Mouse (Mus musculus): ENCODE results near the gene Ebf1.

Gene Ebf1

DNA sequence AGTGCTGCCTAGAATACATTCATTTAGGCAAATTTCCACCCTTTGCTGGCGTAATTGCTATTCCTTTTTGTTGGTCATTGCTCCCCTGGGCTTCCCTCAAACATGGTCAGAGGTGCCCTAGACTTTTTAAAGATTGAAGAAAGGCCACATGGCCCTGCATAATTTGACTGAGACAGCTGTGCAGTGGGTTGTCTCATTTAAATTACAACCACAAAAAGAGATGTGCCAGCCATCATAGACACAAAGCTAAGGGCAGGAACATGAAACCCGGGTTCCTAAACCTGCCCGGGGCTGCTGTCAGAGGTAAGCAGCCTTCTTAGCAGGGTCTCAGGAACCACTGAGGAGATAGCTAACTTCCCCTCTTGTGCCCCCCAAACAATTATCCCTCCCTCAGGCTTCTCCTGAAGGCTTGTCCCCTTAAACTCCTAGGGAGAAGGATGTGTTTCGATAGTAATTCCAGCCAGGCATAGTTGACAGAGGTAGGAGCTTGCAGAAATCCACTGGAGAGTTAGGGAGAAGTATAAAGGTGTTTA is 46.6 kb downstream of the Ebf1 start:
- DNase-seq: no peak

DNA sequence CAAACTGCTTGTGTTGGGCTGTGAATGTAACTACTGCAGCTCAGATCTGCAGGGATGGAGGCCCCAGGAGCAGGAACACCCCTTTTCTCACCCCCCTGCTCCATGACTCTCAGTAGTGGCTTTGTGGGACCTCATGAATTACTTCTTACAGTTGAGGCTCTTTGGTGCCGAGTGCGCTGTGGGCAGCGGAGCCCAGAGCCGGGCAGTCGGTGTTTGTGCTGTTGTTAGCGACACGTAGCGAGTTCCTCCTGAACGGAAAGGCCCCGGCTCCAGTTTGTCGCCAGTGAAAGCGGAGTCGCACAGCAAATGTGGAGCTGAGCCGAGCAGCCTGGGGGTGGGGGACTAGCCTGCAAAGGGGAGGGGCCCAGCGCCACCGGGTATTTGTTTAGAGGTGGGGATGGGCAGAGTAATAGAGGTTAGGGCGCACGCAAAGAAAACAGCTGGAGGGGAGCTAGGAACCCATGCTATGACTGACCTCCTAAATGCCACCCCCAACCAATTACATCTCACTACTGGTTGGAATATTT is 48.1 kb downstream of the Ebf1 start:
- peak; percentile 25 to 35 for DNase-seq

- DNase-seq: no peak
Measured at GRCm38 (mm10) chr11:44665741-44666531, 48.8 kb downstream of the Ebf1 start.

DNA sequence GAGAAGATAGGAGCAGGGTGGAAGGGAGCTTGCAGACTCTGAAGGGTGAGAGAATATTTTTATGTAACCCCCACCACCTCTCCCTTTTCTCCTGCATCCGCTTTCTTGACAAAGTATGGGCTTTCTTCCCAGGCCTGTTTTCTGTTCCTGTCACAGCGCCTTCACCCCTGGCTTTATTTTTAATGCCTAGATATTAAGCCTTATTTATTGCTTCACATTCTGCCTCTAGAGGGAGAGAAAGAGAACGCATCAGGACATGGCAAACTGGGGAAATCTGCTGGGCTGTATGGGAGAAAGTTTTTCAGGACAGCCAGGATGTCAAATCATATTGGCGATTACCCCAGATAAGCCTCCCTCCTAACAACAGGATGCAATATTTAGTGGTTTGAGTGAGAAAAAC is 49.6 kb downstream of the Ebf1 start:
- no peak for DNase-seq

GRCm38 (mm10) chr11:44681306-44681705 is 64.2 kb downstream of the Ebf1 start:
- no peak for DNase-seq

DNA sequence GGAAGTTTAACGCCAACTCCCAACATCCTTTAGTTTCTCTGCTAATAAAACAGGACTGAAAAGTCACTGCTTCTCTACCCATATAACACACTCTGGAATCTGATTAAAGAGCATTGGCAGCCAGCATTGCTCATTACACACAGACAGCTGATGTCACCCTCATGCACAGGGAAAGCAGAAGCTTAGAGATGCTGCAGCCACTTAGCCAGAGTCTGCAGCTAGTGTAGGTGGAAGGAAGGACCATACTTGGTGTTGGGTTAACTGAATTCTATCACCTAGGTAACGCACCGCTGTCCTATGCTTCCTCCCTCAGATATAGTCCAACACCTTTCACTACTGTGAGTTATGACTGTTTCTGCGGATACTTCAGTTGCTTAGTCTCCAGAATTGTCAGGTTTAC is 64.9 kb downstream of the Ebf1 start:
- DNase-seq: no peak

DNA sequence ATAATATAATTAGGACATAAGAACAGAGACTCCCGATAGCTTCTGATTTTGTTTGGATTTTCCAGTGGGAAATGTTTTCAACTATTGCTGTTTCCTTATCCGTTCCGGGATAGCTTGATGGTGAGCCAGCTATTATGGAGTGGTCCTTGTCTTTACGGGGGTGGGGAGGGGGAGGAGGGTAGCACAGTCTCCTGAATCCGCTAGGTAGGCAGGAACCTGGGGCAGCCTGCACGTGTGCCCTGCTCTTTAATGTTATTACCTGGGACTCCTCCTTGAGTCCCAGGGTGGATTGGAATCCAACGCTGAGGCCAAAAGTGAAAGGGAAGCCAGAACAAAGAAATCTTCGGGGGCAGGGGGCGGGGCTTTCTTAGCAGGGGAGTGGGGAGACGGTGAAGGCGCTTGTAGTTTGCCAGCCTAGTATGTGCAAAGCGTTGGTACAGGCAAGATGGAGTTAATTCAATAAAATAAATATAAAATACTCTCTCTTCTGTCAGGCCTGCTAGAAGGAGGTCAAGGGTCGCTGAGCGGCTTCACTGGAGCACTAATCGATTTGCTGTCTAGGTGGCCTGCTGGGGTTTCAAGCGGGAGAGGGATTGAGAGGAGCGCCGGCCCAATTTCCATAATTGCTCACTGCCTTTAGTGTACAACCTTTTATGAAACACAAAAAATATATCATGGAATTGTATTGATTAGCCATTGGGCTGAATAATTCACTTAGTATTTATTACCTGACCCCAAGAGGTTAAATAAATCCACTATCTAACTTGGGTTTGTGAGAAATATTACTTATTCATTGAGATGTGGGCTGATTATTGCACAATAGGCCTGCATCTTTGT is 65.8 kb downstream of the Ebf1 start:
- no peak for DNase-seq

DNA sequence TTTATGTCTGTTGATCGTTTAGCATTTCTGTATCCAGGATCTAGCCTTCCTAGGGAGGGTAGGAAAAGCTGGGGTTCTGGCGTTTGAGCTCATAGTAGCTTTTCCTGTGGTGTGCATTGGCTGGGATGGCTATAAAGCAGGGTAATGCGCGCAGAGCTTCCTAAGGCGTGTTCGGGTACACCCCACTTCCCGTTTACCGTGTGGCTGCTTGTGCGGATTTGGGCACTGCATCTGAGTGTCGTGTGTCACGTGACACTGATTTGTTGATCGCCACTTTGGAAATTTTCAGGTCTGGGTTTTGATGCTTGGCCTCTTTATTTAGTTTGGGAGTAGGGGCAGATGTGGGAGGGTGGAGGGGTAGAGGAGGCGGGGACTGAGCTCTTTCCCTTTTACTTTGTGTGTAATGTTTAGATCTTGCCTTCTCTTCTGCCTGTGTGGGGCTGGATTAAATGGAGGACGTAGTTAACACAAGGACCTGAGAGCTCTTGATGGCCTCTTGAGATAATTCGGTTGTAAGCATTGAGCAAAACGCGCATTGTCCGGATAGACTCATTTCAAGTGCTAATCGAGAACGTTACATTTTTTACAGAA is 67.5 kb downstream of the Ebf1 start:
- peak in 1 of 2 experiments; percentile 21 for DNase-seq

GRCm38 (mm10) chr11:44685129-44685528 is 68.0 kb downstream of the Ebf1 start:
- no peak for DNase-seq

DNA sequence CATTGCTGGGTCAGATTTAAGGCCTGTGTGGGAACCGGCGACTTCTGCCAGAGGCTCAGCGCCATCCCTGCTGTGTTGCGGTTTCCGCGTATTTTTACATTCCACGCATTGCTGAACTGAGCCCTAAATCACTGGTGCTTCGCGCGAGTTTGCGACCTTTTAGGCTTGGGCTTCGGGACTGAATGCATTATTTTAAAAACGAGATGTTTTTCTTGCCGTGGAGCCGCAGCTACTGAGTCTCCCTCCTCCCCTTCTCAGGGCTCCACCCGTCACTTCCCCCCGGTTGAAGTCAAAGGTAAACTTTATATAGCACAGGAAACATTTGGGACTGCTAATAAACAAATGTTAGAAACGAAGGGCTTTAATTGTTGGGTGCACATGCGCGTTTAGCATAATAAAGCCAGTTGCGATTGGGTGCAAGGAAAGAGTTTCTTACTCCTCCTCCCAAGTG is 68.8 kb downstream of the Ebf1 start:
- peak in 1 of 2 experiments; percentile 24 for DNase-seq

DNA sequence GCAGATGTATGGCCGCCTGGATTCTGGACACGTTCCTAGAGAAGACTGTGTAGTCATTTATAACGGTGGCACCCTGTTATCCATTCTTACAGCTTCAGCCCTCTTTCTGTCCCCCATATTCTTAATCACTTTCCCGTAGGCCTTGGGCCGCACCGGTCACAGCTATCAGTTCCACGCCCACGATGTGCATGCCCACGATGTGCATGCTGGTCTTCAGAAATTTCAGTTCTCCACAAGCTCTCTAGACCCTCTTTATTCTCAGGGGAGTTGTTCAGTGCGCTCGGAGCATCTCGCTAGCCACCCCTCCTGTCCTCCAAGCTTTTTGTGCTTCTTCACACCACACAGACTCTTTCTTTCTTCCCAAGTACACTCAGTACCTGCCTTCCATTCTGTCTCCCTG is 69.3 kb downstream of the Ebf1 start:
- no peak for DNase-seq

DNA sequence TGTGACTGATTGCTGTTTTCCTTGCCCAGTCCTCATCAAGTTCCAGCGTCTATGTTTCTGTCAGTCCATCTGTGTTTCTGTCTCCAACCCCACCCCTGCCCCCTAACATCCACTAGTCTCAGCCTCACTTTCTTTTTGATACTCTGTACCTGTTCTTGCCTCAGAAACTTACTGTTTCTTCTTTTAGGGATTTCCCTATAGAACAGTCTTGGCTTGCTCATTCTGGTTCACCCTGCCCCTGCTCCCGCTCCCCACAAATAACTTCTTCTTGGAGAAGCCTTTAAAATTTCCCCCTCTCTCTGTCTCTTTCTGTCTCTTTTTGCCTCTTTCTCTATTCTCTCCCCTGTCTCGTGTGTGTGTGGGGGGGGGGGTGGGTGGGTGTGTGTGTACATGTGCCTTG is 71.4 kb downstream of the Ebf1 start:
- no peak for DNase-seq

DNA sequence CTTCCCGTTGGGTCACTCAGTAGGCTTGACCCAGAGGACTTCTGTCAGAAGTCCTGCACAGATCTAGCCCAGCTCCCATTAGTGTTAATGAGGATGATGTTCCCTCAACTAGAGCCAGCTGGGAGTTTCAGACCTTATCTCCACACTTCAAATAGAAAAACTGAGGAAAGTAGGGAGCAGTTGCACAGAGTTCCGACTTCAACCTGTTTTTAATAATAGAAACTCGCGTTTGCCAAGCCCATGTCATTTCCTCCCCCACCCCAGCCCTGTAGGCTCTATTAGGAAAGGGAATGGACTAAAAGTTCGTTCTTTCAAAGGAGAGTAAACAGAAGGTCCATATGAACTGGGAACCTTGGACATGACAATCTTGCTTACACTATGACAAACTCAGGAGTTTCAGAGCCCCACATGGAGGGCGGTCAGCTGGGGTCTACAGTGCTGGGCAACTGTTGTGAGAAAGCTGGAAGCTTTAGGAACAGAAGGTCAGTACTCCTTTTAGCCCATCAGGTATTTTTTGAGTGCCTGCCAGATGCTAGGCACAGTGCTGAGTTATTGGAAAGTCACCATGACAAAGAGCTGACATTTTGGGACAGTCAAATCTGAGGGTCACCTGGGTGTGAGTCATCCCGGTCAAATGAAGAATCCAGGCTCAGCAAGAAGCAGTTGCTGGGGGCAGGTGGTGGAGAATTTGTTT is 72.6 kb downstream of the Ebf1 start:
- no peak for DNase-seq

GRCm38 (mm10) chr11:44690265-44690572 is 73.1 kb downstream of the Ebf1 start:
- no peak for DNase-seq

- no peak for DNase-seq
Measured at GRCm38 (mm10) chr11:44695416-44695815, 78.3 kb downstream of the Ebf1 start.

- DNase-seq: no peak
Measured at GRCm38 (mm10) chr11:44696539-44697201, 79.6 kb downstream of the Ebf1 start.

- DNase-seq: no peak
Measured at GRCm38 (mm10) chr11:44700181-44700580, 83.1 kb downstream of the Ebf1 start.

DNA sequence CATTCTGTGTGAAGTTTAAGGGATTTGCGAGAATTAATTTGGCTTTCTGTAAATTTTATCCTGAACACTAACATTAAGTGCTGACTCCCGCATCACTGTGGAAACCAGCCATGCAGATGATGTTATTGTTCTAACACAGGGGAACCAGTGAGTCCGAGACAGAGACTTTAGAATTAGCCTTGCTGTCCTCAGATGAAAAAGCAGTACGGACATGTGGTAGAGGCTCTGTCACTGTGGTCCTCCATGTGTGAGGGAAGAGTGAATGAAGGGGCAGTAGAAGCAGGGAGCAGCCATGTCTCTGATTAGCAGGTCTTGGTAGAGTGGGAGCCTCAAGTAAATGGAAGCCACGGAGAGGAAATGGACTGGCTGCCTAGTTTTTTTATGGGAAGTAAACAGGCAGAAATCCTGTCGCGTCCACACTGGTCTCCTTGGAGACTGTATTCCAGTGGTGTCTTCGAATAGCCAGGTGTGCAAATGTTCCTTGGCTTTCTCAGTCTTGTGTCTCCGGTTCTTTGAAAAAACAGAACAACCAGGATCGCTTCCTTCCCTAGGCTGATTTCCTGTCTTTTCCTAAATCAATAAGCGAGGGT is 84.2 kb downstream of the Ebf1 start:
- DNase-seq: no peak

GRCm38 (mm10) chr11:44701864-44702263 is 84.7 kb downstream of the Ebf1 start:
- DNase-seq: no peak

DNA sequence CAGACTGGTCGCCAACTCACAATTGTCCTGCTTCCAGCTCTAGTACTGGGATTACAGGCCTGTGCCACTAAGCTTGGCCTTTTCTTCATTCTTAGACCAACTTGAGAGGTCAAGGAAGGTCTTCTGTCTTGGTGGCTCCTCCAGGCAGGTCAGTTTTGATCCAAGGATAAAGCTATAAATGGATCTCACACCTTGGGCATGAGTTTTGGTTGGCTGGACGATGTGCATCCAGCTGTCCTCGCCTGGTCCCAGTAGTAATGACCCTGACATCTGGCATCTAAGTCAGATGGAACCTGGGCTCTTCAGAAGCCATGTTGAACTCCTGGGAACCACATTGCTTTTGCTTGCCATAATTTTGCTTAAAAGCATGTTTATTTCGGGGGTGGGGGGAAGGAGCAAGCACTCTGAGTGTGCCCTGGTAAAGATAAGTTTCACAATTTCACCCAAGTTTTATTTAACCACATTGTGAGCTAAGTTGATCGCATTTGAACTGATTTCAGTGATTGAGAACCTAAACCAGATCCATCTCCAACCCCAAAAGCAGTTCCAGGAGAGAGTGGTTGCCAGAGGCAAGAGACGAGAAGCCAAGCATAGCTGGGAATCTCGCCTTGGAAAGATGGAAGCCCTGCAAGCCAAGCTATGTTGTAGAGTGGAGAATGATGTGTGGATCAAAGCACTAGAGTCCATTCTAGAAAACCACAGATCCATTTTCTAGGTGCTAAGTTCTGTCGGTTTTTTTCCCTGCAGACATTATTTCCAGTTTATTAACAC is 85.8 kb downstream of the Ebf1 start:
- DNase-seq: no peak

GRCm38 (mm10) chr11:44703951-44704350 is 86.8 kb downstream of the Ebf1 start:
- DNase-seq: no peak

All from spleen, adult 18-20 months (tissue).